Mouse (Mus musculus): ENCODE data around the gene Etfbkmt.
"Not testable (repeated sequence)": the region's sequence is repeated elsewhere in the genome, so short reads cannot be mapped to it uniquely, and the experiment has no call there.

Etfbkmt gene

DNA sequence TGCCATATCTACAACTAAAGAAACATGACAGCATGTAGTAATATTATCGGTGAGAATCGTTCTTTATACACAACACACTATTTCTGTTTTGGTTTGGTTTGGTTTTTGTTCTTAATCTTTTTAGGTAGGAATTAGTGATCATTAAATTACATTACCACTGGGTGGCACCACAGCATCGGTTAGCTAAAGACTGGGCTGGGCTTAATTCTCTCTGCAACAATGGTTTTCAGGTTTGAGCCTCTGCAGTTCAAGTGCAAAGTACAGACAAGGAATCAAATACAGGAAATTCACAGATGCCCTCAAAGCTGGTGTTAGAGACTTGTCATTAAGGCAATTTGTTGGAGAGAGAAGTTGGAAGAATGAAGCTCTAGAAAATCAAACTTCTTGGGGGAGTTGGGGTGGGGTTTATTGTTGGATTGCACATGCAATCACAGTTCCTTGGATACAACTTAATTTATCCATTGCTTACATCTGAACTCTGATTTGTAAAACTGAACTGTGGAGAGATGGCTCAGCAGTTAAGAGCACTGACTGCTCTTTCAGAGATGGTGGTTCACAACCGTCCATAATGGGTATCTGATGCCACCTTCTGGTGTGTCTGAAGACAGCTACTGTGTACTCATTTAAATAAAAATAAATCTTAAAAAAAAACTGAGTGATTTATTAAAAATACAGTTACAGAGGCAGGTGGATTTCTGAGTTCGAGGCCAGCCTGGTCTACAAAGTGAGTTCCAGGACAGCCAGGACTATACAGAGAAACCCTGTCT is 7.2 kb upstream of the Etfbkmt start:
- peak; percentile 78 for DNase-seq (ENCODE audit: extremely low spot score, low read depth, low spot score)

DNA sequence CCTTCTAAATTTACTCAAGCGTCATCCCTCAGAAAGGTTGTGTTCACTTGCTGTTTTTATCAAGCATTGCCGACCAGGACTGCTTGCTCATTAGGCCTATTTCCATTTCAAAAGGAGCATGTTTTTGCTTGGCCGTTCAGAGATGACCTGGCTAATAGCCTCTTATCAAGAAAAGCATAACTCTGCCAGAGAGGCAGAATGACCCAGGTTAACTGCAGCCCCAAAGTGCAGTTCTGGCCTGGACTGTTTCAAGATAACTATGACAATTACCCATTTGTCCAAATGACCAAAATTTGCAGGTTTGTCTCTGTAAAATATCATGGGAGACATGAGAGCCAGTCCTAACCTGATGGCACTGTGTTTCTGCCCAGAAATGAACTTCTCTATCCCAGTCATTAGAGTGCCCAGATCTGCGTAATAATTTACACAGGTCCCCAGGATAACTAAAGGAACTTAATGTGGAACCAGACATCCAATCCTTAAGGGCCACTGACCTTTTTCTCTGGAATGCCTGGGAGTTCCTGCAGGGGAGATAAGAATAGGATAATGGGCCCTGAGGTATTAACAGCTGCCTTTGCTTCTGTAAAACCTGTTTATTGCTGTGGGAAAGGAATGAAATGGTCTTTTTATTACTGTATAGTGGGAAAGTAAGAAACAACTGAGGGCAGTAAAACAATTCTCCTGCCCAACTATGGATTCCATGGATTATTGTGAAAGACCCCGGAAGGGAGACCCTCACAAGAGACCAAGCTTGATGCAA is 5.1 kb upstream of the Etfbkmt start:
- DNase-seq (ENCODE audit: extremely low spot score, low read depth, low spot score): no peak

DNA sequence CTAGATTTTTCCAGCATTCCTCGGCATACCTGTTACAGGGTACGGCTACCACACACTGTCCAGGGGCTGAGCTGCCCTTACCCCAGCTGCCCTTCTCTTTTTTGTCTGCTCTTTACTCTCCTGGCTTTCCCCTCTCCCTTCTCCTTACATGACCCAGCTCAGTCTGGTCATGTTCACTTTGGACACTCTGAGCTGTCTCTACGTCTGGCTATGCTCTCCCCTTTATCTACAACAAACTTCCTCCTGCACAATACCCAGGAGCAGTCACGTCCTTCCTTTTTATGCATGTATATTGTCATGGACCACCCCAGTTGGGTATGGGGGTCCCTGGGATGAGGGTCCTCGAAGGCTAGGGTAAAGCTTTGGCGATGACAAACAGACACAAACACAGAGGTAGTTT is 4.0 kb upstream of the Etfbkmt start:
- no peak for DNase-seq (ENCODE audit: extremely low spot score, low read depth, low spot score)

DNA sequence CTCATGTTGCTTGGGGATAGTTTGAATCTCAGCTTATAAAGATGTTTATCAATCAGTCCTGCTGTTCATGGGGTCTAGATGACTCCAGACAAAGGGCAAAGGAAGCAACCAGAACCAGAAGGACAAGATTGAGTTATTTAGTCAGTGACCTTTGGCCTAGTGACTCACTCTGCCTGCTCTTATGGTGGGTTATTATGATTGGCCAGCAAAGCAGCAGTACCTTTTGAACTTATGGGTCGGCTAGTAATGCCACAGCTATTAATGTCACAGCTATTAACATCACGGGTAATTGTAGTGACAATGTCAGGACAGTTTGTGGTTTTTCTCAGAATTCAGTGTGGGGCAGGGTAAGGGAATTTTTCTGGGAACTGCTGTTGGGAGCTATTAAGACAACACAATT is 1.7 kb upstream of the Etfbkmt start:
- DNase-seq (ENCODE audit: extremely low spot score, low read depth, low spot score): no peak

DNA sequence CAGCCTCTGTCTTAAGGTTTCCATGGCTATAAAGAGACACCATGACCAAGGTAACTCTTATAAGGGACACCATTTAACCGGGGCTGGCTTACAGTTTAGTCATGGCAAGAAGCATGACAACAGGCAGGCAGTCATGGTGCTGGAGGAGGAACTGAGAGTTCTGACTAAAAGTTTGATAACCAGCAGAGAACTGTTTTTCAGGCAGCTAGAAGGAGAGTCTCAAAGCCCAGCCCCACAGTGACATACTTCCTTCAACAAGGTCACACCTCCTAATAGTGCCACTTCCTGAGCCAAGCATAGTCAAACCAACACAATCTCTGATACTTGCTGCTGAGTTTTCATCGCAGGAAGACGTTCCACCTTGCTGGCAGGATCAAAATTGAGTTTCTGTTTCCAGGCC is 638 bp upstream of the Etfbkmt start:
- DNase-seq (ENCODE audit: extremely low spot score, low read depth, low spot score): no peak

DNA sequence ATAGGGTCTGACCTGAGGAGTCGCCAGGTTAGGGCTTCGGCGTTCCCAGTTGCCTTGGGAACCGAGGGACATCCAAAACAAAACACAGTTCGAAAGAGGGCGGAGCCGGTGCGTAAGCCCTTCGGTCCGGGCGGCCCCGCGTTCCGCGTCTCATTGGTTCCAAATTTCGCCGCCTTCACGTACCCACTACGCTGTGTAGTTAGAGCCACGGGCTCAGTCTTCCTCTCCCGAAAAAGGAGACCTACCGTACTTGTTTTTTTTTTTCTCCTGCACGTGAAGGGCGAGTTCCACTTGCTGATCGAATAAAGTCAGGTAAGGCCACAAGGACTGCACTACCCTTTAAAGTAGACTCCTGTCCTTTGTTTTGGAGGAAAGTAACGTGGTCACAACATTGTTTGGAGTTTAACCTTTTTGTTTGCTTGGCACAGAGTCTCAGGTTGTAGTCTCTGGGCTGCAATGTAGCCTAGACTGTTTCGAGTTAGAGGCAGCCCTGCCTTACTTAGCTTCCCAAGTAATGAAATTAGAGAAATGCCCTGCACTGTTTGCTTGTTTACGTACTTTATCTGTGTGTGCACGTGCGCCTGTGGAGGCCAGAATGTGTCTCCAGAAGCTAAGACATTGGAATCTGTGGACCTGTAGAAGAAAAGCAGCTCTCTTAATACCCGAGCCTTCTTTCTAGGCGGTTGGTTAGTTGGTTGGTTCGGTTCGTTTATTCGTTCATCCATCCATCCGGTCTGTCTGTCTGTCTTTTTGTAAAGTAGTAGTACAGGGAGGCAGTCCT is 1.9 kb downstream of the Etfbkmt start:
- DNase-seq (ENCODE audit: extremely low spot score, low read depth, low spot score): peak; percentile 78

DNA sequence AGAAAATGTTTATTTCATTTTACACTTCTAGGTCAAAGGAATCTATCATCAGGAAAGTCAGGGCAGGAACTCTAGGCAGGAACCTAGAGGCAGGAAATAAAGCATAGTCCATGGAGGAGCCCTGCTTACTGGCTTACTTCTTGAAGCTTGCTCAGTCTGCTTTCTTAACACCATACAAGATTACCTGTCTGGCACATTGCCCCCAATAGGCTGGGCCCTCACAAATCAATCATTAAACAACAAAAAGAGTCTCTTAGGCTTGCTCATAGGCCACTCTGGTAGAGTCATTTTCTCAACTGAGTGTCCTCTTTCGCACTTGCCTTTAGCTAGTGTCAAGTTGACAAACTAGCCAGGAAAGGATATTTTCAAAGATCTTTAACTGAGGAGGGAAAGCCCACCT is 5.5 kb downstream of the Etfbkmt start:
- no peak for DNase-seq (ENCODE audit: extremely low spot score, low read depth, low spot score)

DNA sequence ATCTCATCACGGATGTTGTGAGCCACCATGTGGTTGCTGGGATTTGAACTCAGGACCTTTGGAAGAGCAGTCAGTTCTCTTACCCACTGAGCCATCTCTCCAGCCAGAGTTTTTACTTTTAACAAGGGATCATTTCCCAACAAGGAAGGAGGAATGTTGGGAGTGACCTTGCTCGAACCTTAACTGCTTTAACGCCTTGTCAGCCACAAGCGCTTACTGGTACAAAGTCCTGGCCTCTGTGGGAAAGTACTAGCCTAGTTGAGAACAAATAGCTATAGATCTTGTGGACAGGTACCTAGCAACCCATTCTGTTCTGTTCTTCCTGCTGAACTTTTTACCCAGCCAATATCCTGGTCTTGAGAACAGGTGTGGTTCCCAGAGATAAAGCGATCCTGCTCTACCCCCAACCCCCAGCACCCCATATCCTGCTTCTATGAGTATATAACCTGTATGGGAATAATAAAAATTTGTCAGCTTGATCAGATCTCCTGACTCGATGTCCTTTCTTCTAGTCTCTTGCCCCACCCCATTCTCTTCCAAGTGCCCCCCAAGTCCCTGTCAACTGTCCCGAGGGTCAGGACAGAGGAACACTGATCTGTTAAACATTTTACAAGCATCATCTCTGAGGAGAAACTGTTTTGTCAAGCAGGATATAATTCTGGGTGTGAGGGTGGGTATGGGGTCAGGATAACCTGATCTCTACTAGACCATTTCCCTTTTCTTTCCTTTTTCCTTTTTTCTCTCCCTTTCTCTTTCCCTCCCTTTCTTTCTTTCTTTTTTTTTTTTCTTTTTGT is 9.0 kb downstream of the Etfbkmt start:
- no peak for DNase-seq (ENCODE audit: extremely low spot score, low read depth, low spot score)

DNA sequence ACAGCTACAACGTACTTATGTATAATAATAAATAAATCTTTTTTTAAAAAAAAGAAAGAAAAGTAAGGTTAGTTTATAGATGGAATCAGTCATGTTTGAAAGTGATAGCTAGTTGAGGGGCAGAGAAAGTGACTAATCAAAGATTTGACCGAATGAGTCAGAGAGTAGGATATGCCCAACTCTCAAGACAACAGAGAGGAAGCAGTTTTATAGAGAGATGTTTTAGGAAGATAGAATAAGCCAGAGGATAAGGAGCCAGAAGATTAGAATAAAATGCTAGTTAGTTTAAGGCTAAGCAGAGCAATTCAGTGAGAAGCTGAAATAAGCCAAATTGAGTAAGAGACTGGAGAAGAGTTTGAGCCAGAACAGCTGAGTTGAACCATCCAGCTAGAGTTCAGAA is 12.5 kb downstream of the Etfbkmt start:
- DNase-seq (ENCODE audit: extremely low spot score, low read depth, low spot score): no peak

DNA sequence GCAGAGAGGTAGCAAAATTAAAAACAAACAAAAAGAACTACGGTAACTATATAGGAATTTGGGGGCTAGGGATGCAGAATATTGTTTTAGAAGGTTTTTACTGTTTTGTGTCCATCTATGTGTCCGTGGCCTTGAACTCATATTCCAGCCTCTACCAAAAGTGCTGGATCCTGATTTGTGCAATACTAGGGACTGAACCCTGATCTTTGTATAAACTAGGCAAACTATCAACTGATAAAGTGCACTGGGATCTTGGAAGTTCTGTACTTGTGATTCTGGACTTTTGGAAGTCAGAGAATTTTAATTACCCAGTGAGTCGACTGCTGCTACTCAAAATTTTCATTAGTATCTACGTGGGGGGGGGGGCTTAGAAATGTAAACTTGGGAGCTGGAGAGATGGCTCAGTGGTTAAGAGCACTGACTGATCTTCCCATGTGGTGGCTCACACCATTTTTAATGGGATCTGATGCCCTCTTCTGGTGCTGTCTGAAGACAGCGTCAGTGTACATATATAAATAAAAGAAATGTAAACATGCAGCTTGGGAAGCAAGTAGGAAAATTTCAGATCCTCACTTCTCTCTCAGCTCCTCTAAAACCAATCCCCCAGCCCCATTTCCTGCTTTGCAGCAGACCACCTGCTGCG is 13.9 kb downstream of the Etfbkmt start:
- DNase-seq (ENCODE audit: extremely low spot score, low read depth, low spot score): no peak

DNA sequence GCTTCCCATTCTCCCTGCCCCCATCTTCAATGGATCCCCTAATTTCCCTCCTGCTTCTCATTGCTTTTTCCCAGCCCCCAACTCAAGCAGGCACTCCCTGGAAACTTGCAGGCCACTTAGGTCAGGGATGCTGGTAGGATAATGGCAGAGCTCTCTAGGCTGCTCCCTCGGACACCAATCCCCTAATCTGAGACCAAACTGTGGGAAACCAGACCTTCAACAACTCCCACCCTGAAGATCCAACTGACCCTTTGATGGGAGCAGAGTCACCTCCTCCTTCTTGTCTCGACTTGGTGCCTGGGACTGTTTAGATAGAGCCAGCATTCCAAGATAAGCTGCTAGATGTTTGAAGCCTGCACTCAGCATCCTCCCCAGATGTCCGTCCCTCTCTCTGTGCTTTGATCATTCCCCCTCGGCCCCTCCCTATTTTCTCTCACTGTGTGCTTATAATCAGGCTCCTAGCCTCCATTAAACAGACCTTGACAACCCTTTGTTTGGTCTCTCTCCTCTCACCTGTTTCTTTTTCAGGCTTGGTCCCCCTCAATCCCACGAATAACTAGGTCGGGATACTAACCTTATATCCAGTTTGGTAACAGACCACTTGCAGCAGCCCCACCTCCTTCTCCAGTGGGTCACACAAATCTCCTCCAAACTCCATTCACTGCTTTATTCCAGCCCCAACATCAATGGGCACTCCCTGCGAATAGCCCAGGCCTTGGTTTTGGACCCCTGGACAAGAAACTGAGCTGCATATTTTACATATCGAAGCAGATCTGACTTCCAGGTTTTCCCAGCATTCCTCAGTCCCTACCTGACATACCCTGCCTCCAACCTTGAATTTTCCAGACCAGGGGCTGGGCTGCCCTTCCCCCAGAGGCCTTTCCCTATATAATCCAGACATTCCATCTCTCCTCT is 14.7 kb downstream of the Etfbkmt start:
- no peak for DNase-seq (ENCODE audit: extremely low spot score, low read depth, low spot score)

DNA sequence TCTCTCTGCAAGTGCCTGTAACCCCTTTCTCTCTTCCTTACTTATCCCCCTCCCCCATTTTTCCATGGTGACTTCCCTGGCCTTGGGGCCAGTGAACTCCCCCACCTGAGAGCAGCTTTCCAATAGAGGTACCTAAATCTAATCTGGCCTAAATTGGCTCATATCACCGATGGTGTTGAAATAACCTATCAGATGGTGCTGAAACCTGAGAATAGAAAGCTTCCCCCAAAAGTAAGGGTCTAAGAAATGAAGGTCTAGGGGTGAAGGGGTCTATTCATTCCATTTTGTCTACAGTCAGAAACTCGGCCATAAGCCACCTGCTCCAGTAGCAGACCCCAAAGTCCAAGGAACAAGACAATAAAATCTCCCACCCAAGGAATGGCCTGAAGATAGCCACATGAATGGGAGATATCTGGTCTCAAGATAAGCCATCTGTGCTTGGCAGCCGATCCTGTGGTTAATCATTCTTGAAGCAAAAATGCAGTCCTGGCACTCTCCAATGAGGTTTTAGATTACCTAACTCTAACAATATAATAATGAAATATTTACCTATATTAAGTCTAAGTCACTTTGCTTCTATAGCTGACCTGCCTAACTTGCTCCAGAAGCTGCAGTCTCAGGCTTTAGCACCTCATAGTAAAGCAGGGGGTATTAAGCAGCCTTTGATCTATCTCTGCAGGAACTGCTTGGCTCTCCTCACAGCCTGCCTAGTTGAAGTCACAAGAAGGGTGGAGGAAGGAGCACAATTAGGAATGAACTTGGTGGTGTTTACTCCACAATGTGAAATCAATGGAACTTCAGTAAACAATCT is 15.6 kb downstream of the Etfbkmt start:
- no peak for DNase-seq (ENCODE audit: extremely low spot score, low read depth, low spot score)

DNA sequence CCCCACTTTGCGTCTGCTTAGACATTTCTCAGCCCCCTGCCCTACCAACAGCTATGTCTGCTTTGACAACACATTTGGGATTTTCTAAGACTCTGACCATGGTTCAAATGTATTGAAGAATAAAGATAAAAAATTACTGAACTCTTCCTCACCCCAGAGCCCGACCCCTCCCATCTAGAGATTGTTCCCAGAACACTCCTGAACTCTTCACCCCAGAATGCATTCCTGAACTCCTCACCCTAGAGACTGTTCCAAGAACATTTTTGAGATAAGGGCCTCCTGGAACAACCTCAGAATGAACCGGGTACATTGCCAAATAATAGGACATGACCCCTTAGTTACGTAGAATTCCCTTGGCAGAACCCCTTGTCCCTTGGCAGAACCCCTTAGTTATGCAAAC is 27.4 kb downstream of the Etfbkmt start:
- DNase-seq (ENCODE audit: extremely low spot score, low read depth, low spot score): not testable (repeated sequence)

DNA sequence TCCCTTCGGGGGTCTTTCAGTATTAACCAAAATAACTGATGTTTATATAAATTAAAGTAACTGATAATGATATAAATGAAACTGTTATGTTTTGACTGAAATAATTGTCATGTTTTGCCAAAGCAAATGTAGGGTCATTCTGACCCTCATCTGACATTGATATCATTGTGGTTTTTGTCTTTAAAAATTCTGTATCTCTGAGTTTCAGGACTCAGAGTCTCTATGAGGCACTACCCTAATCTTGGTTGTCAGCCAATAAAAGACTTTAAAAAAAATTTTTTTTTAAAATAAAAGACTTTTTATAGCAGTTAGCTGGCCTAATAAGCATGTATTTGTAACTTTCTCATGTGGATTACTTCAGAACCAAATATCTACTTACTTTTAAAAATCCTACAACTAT is 28.0 kb downstream of the Etfbkmt start:
- DNase-seq (ENCODE audit: extremely low spot score, low read depth, low spot score): no peak

DNA sequence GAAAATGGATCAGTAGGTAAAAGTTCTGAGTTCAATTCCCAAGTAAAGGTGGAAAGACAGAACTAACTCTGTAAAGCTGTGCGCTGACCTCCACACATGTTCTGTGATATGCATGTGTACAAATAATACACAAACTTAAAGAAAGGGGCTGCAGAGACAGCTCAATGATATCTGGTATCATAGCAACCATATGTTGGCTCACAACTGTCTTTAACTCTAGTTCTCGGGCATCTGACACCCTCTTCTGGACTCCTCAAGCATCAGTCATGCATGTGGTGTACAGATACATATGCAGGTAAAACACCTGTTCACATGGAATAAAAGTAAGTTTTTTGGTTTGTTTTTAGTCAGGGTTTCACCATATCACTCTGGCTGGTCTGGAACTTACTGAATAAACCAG is 28.8 kb downstream of the Etfbkmt start:
- no peak for DNase-seq (ENCODE audit: extremely low spot score, low read depth, low spot score)

DNA sequence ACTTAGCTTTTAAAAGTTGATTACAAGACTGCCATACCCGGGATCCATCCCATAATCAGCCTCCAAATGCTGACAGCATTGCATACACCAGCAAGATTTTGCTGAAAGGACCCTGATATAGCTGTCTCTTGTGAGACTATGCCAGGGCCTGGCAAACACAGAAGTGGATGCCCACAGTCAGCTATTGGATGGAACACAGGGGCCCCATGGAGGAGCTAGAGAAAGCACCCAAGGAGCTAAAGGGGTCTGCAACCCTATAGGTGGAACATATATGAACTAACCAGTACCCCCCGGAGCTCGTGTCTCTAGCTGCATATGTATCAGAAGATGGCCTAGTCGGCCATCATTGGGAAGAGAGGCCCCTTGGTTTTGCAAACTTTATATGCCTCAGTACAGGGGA is 30.3 kb downstream of the Etfbkmt start:
- not testable (repeated sequence) for DNase-seq (ENCODE audit: extremely low spot score, low read depth, low spot score)

DNA sequence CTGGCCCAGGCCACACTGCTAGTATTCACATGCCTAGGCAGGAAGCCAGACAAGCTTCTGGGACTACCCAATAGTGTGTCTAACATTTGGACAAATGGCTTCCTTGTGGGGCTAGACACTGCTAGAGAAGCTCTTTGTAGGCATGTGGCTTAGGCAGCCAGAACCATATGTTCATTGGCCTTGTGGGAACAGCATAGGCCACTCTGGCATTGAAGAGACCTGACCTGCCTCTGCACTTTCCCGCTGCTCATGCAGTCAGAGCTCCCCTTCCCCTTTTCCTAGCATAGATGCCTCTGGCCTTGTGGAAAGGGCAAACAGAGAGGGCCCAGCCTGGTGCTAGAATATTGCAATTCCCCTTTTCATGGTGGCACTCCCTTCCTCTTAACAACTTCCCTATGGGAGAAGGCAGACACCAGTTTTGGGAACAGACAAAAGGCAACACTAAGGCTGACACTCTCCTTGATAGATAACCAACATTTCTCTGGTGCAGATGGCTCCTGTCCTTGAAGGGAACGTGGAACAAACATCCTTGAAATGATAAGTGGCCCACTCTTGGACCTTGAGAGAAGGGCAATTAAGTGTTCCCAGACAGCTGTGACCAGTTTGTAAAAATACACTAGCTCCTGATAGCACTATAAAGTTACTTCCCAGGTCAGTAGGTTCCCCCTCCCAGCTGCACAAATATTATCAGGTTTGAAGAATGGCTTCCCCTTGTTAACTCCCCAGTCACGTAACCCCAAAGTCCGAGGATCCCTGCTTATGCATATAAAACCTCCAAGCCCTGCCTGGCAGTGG is 34.4 kb downstream of the Etfbkmt start:
- DNase-seq (ENCODE audit: extremely low spot score, low read depth, low spot score): no peak

Data from hindlimb bud, embryonic 11.5 days (tissue).